Mouse (Mus musculus): ENCODE results near the gene Exoc4.

GRCm38 (mm10) chr6:33361613-33362012 lies 112.7 kb downstream of the Exoc4 start:
- TF ChIP-seq POLR2A (IDR thresholded peaks at IDR 0.05; ENCODE audit: extremely low read depth, insufficient read depth, low read length): no peak
- TF ChIP-seq CTCF (IDR thresholded peaks at IDR 0.05; ENCODE audit: low read depth, low read length): no peak

Data from liver, adult 2 months (tissue).